Mouse (Mus musculus): ENCODE measurements around the gene Mslnl. TPM values are rescaled to one million over a fixed set of nuclear protein-coding genes. Genes with fewer than 3 reads are reported as not detected.

Gene Mslnl
- polyA plus RNA-seq, 1 experiment, result 0.77 TPM

GRCm38 (mm10) chr17:25791843-25792527, 56.1 kb downstream of the Mslnl start:
- no peak for TF ChIP-seq CTCF (IDR thresholded peaks at IDR 0.05; ENCODE audit: extremely low read depth, insufficient read depth, low read length)
- peak; percentile 86 for TF ChIP-seq POLR2A (IDR thresholded peaks at IDR 0.05; ENCODE audit: extremely low read depth, insufficient read depth, low read length)
- Histone ChIP-seq H3K4me3 (ENCODE audit: insufficient read depth, low read length) (peak overlapping the region; percentile 75), H3K27ac (ENCODE audit: insufficient read depth, low read length) (peak overlapping the region; percentile 71), H3K4me1 (ENCODE audit: control insufficient read depth, insufficient read depth, low read length) (peaks cover 5% of the 10 kb centered on the region)

GRCm38 (mm10) chr17:25792615-25793014, 56.8 kb downstream of the Mslnl start, which contains the start of gene Fam173a:
Fam173a (minus strand) TSS chr17:25792901.
- TF ChIP-seq POLR2A (IDR thresholded peaks at IDR 0.05; ENCODE audit: extremely low read depth, insufficient read depth, low read length) (no peak), CTCF (IDR thresholded peaks at IDR 0.05; ENCODE audit: extremely low read depth, insufficient read depth, low read length) (no peak)
- peak within 1 kb of the TSS; percentile 74 for H3K27ac ChIP-seq (ENCODE audit: insufficient read depth, low read length)
- peak within 1 kb of the TSS; percentile 75 for H3K4me3 ChIP-seq (ENCODE audit: insufficient read depth, low read length)
- H3K4me1 ChIP-seq (ENCODE audit: control insufficient read depth, insufficient read depth, low read length), result peaks cover 5% of the 10 kb centered on the region

DNA sequence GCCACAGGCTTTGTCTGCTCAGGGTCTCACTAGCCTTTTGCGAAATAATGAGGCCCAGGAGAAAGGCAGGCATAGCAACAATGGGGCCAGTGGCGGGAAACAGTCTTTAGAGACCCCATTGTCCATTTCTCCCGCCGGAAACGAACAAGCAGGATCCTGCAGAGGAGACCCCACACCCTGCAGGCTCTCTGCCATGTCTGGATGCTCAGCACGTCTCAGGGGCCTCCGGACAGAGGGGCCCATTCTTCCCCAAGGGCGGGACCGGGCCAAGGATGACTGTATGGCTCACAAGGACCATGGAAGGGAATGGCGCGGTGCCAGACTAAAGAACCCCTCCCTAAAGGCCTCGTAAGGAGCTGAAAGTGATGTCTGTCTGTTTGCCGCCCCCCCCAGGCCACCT, 58.4 kb downstream of the Mslnl start:
- no peak for TF ChIP-seq CTCF (IDR thresholded peaks at IDR 0.05; ENCODE audit: extremely low read depth, insufficient read depth, low read length)
- no peak for TF ChIP-seq POLR2A (IDR thresholded peaks at IDR 0.05; ENCODE audit: extremely low read depth, insufficient read depth, low read length)
- Histone ChIP-seq H3K4me3 (ENCODE audit: insufficient read depth, low read length) (no peak overlapping the region), H3K27ac (ENCODE audit: insufficient read depth, low read length) (no peak overlapping the region), H3K4me1 (ENCODE audit: control insufficient read depth, insufficient read depth, low read length) (peaks cover 5% of the 10 kb centered on the region)

GRCm38 (mm10) chr17:25794998-25795397, 59.2 kb downstream of the Mslnl start:
- TF ChIP-seq POLR2A (IDR thresholded peaks at IDR 0.05; ENCODE audit: extremely low read depth, insufficient read depth, low read length), result no peak
- no peak for TF ChIP-seq CTCF (IDR thresholded peaks at IDR 0.05; ENCODE audit: extremely low read depth, insufficient read depth, low read length)
- H3K4me1 ChIP-seq (ENCODE audit: control insufficient read depth, insufficient read depth, low read length), result peaks cover 5% of the 10 kb centered on the region
- peak overlapping the region; percentile 75 for H3K27ac ChIP-seq (ENCODE audit: insufficient read depth, low read length)
- H3K4me3 ChIP-seq (ENCODE audit: insufficient read depth, low read length), result peak overlapping the region; percentile 17; the same call in 1 of the 2 replicates

GRCm38 (mm10) chr17:25795609-25796092, 59.8 kb downstream of the Mslnl start, which contains the start of gene AC134908.4:
AC134908.4 (minus strand) TSS chr17:25795659.
- peaks cover 5% of the 10 kb centered on the region for H3K4me1 ChIP-seq (ENCODE audit: control insufficient read depth, insufficient read depth, low read length)
- peak within 1 kb of the TSS; percentile 82 for H3K27ac ChIP-seq (ENCODE audit: insufficient read depth, low read length)
- H3K4me3 ChIP-seq (ENCODE audit: insufficient read depth, low read length), result peak within 1 kb of the TSS; percentile 41
- TF ChIP-seq CTCF (IDR thresholded peaks at IDR 0.05; ENCODE audit: extremely low read depth, insufficient read depth, low read length), result no peak
- TF ChIP-seq POLR2A (IDR thresholded peaks at IDR 0.05; ENCODE audit: extremely low read depth, insufficient read depth, low read length), result no peak

DNA sequence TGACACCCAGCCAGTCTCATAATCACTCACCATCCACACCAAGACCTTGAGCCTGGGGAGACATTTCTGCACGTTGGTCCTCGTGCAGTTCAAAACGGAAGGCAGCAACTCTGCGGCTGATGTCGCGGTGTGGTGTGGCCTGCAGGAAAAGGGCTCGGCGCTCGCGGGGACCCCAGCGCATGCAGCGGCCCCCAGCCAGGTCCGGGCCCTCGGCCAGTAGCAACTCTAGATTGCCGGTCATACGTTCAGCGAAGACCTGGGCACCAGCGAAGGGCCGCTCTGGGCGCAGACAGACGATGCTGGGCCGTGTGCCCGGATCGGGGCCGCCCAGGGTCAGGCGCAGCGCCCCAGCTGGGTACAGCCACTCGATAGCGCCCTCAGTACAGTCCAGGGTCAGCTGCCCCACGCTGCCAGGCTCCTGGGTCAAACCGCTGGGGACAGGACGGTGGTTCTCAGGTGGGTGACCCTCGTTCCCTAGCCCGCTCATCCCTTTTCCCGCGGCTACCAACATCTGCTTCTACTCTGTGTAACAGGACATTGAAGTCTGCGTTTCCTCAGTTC, 60.4 kb downstream of the Mslnl start:
- TF ChIP-seq CTCF (IDR thresholded peaks at IDR 0.05; ENCODE audit: extremely low read depth, insufficient read depth, low read length) (no peak), POLR2A (IDR thresholded peaks at IDR 0.05; ENCODE audit: extremely low read depth, insufficient read depth, low read length) (no peak)
- peaks cover 4% of the 10 kb centered on the region for H3K4me1 ChIP-seq (ENCODE audit: control insufficient read depth, insufficient read depth, low read length)

GRCm38 (mm10) chr17:25796951-25797369, 61.1 kb downstream of the Mslnl start, which contains the start of gene Metrn:
Metrn (minus strand) TSS chr17:25797136.
- TF ChIP-seq CTCF (IDR thresholded peaks at IDR 0.05; ENCODE audit: extremely low read depth, insufficient read depth, low read length) (no peak), POLR2A (IDR thresholded peaks at IDR 0.05; ENCODE audit: extremely low read depth, insufficient read depth, low read length) (no peak)

More for the DNA sequence above, 60.4 kb downstream of the Mslnl start:
- Histone ChIP-seq H3K27ac (ENCODE audit: insufficient read depth, low read length) (peak overlapping the region; percentile 82; the same call in 1 of the 2 replicates), H3K4me3 (ENCODE audit: insufficient read depth, low read length) (peak overlapping the region; percentile 41)

More at GRCm38 (mm10) chr17:25796951-25797369, 61.1 kb downstream of the Mslnl start, which contains the start of gene Metrn:
- H3K4me1 ChIP-seq (ENCODE audit: control insufficient read depth, insufficient read depth, low read length), result peaks cover 3% of the 10 kb centered on the region; the same call in 1 of the 2 replicates
- H3K4me3 ChIP-seq (ENCODE audit: insufficient read depth, low read length), result peak within 1 kb of the TSS; percentile 41
- peak within 1 kb of the TSS; percentile 82; the same call in 1 of the 2 replicates for H3K27ac ChIP-seq (ENCODE audit: insufficient read depth, low read length)

Other genes with a start within 250 kb of the Mslnl start
- gene Sstr5, start 238.8 kb upstream of the Mslnl start, polyA plus RNA-seq (2012; rRNA removed), result 0.10 and 0.11 TPM in 2 replicates
- 42.5 and 51.6 TPM in 2 replicates for gene Sox8, start 165.4 kb upstream of the Mslnl start, polyA plus RNA-seq (2012; rRNA removed)
- 17.2 and 17.9 TPM in 2 replicates for gene Lmf1, start 157.0 kb upstream of the Mslnl start, polyA plus RNA-seq (2012; rRNA removed)
- gene Gng13, start 18.9 kb upstream of the Mslnl start, polyA plus RNA-seq (2012; rRNA removed), result 438 and 442 TPM in 2 replicates
- 2.3 and 2.4 TPM in 2 replicates for gene Chtf18, start 8.6 kb upstream of the Mslnl start, polyA plus RNA-seq (2012; rRNA removed)
- gene Rpusd1, start 8.4 kb upstream of the Mslnl start, polyA plus RNA-seq (2012; rRNA removed), result 129 and 142 TPM in 2 replicates
- 2.3 and 3.0 TPM in 2 replicates for gene Msln, start 18.3 kb downstream of the Mslnl start, polyA plus RNA-seq (2012; rRNA removed)
- 39.4 and 41.9 TPM in 2 replicates for gene Narfl, start 37.7 kb downstream of the Mslnl start, polyA plus RNA-seq (2012; rRNA removed)
- gene Haghl, start 49.6 kb downstream of the Mslnl start, polyA plus RNA-seq (2012; rRNA removed), result 230 and 253 TPM in 2 replicates
- 0.17 and 0.52 TPM in 2 replicates for gene Ccdc78, start 50.5 kb downstream of the Mslnl start, polyA plus RNA-seq (2012; rRNA removed)
- gene Fam173a, start 56.9 kb downstream of the Mslnl start, polyA plus RNA-seq (2012; rRNA removed), result 152 and 159 TPM in 2 replicates
- gene AC134908.4, start 59.6 kb downstream of the Mslnl start, polyA plus RNA-seq (2012; rRNA removed), result 2.3 and 4.0 TPM in 2 replicates
- 134 and 141 TPM in 2 replicates for gene Metrn, start 61.1 kb downstream of the Mslnl start, polyA plus RNA-seq (2012; rRNA removed)
- gene Fbxl16, start 73.0 kb downstream of the Mslnl start, polyA plus RNA-seq (2012; rRNA removed), result 670 and 731 TPM in 2 replicates
- gene Wdr24, start 87.6 kb downstream of the Mslnl start, polyA plus RNA-seq (2012; rRNA removed), result 36.4 and 40.0 TPM in 2 replicates
- gene Jmjd8, start 92.8 kb downstream of the Mslnl start, polyA plus RNA-seq (2012; rRNA removed), result 55.6 and 58.1 TPM in 2 replicates
- gene Stub1, start 97.4 kb downstream of the Mslnl start, polyA plus RNA-seq (2012; rRNA removed), result 284 and 299 TPM in 2 replicates
- 109 and 118 TPM in 2 replicates for gene Rhbdl1, start 101.3 kb downstream of the Mslnl start, polyA plus RNA-seq (2012; rRNA removed)
- 40.8 and 45.0 TPM in 2 replicates for gene Gm20683, start 105.7 kb downstream of the Mslnl start, polyA plus RNA-seq (2012; rRNA removed)
- gene Rhot2, start 108.8 kb downstream of the Mslnl start, polyA plus RNA-seq (2012; rRNA removed), result 108 and 119 TPM in 2 replicates
- gene Wdr90, start 125.5 kb downstream of the Mslnl start, polyA plus RNA-seq (2012; rRNA removed), result 38.2 and 48.5 TPM in 2 replicates
- gene Mcrip2, start 132.7 kb downstream of the Mslnl start, polyA plus RNA-seq (2012; rRNA removed), result 29.2 and 29.9 TPM in 2 replicates
- 76.5 and 79.2 TPM in 2 replicates for gene Mettl26, start 139.0 kb downstream of the Mslnl start, polyA plus RNA-seq (2012; rRNA removed)
- gene Wfikkn1, start 144.8 kb downstream of the Mslnl start, polyA plus RNA-seq (2012; rRNA removed), result 0.26 and 0.61 TPM in 2 replicates
- gene Rab40c, start 183.7 kb downstream of the Mslnl start, polyA plus RNA-seq (2012; rRNA removed), result 68.9 and 71.1 TPM in 2 replicates
- 156 and 159 TPM in 2 replicates for gene Pigq, start 208.9 kb downstream of the Mslnl start, polyA plus RNA-seq (2012; rRNA removed)
- 1.1 and 1.9 TPM in 2 replicates for gene Nhlrc4, start 208.9 kb downstream of the Mslnl start, polyA plus RNA-seq (2012; rRNA removed)
- gene A930017K11Rik, start 216.5 kb downstream of the Mslnl start, polyA plus RNA-seq (2012; rRNA removed), result 0.79 and 0.92 TPM in 2 replicates
- gene Capn15, start 249.8 kb downstream of the Mslnl start, polyA plus RNA-seq (2012; rRNA removed), result 45.8 and 48.0 TPM in 2 replicates

Measured in cortical plate, adult 2 months (tissue).